Mouse (Mus musculus) left cerebral cortex, adult 2 months (tissue): ENCODE results near the gene Sertad1. TPM values are rescaled to one million over a fixed set of nuclear protein-coding genes. Genes with fewer than 3 reads are reported as not detected.

Source experiments
- DNase-seq, 2 experiments: peaks; one replicate each; pipeline ENCODE4 v3.0.0; 2021 to 2022; ENCODE audit warnings: low spot score in 2 of 2, mixed read lengths in 1 of 2; ENCODE audit errors: extremely low spot score in 1 of 2
- H3K27ac ChIP-seq: fragments of 200-600 bp; 2 replicates; pipeline ENCODE4 v1.8.1; 2022
- H3K4me3 ChIP-seq: fragments of 200-600 bp; 2 replicates; pipeline ENCODE4 v1.8.1; 2022
- CTCF ChIP-seq: fragments of 200-600 bp; IDR thresholded peaks from 2 replicates; pipeline ENCODE4 v1.8.1; 2022; ENCODE audit warnings: antibody characterized with exemption, mild to moderate bottlenecking, moderate library complexity
- intact Hi-C: fragments of 180-260 bp; cut with DNase I; formaldehyde crosslinking; loops from one replicate; pipeline ENCODE4 v1.15.1; 2025
- total RNA-seq, 2 experiments: library from RNA; stranded (reverse); gene quantifications; 2 replicates each; pipeline ENCODE4 v1.2.3; 2021

Sertad1 gene
- total RNA-seq, 2 experiments from 2014 or later, result 18.8 to 21.7 TPM

- TF ChIP-seq CTCF, result no peak
- Histone ChIP-seq H3K27ac (no peak overlapping the region), H3K4me3 (no peak overlapping the region)
- intact Hi-C loops, result no loop called here
- no peak for DNase-seq
Observed at GRCm38 (mm10) chr7:27452206-27452770, 34.4 kb upstream of the Sertad1 start.

DNA sequence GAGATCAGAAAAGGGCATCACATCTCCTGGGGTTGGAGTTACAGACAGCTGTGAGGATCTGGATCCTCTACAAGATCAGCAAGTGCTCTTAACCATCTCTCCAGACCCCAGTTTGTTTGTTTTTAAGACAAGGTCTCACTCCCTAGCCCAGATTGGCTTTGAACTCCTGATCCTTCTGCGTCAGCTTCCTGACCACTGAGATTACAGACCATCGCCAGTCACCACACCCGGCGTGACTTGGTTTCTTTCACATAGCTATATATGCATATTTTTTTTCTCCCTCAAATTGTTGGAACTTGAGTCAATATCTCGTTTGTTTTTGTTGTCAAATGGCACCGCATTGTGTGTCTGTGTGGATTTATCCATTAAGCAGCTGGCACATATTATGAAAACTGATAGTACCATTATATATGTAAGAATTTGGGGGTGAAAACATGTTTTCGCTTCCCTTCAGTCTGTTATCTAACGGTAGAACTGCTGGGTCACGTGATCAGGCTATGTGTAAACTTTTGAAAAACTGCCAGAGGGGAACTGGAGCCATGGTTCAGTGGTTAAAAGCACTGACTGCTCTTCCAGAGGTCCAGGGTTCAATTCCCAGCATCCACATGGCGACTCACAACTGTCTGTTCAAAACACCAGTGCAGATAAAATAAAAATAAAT lies 32.1 kb upstream of the Sertad1 start:
- Histone ChIP-seq H3K4me3 (no peak overlapping the region), H3K27ac (no peak overlapping the region)
- TF ChIP-seq CTCF, result no peak
- DNase-seq, result no peak
- intact Hi-C loops, result no loop called here

GRCm38 (mm10) chr7:27455273-27455672 lies 31.4 kb upstream of the Sertad1 start:
- no peak for DNase-seq
- intact Hi-C loops, result no loop called here
- Histone ChIP-seq H3K27ac (no peak overlapping the region), H3K4me3 (no peak overlapping the region)
- TF ChIP-seq CTCF, result no peak

DNA sequence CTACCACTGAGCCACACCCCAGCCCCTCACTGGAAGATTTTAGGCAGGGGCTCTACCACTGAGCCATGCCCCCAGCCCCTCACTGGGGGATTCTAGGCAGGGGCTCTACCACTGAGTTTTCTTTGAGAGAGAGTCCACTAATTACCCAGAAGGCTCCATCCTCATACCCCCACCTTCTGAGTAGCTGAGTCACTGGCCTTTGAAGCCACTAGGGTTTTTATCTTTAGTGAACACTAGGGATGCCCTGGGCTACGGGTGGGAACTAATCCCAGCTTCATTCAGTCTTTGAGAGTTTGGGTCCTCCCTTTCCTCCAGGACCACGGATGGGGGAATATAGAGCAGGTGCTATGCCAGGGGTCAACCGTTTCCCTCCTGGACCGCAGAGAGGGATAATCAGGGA lies 28.1 kb upstream of the Sertad1 start:
- DNase-seq, result no peak
- no peak for TF ChIP-seq CTCF
- no peak overlapping the region for H3K27ac ChIP-seq
- intact Hi-C loops, result no loop called here
- no peak overlapping the region for H3K4me3 ChIP-seq

DNA sequence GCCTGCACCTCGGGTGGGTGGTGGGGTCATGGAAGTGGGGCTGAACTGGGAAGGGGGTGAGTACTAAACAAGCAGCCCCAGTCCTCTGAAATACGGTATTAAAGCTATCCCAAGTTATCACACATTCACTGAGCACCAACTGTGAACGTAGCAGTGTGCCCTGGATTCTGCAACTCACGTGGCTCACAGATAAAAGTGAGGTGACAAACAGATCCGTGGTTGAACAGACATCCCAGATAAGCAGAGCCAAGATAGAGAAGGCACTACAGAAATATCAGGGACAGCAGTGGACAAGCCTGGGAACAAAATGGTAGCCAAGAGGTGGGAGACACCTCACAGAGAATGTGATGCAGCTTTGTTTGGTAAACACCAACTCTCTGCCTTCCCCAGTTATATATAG lies 27.1 kb upstream of the Sertad1 start:
- no peak overlapping the region for H3K4me3 ChIP-seq
- no peak for DNase-seq
- intact Hi-C loops, result no loop called here
- no peak for TF ChIP-seq CTCF
- no peak overlapping the region for H3K27ac ChIP-seq

- no peak for TF ChIP-seq CTCF
- H3K27ac ChIP-seq, result no peak overlapping the region
- H3K4me3 ChIP-seq, result no peak overlapping the region
- DNase-seq, result no peak
- intact Hi-C loops, result no loop called here
Observed at GRCm38 (mm10) chr7:27460477-27460876, 26.2 kb upstream of the Sertad1 start.

- no peak overlapping the region for H3K4me3 ChIP-seq
- intact Hi-C loops, result no loop called here
- no peak for TF ChIP-seq CTCF
- no peak for DNase-seq
- H3K27ac ChIP-seq, result no peak overlapping the region
Observed at GRCm38 (mm10) chr7:27467648-27468047, 19.1 kb upstream of the Sertad1 start.

DNA sequence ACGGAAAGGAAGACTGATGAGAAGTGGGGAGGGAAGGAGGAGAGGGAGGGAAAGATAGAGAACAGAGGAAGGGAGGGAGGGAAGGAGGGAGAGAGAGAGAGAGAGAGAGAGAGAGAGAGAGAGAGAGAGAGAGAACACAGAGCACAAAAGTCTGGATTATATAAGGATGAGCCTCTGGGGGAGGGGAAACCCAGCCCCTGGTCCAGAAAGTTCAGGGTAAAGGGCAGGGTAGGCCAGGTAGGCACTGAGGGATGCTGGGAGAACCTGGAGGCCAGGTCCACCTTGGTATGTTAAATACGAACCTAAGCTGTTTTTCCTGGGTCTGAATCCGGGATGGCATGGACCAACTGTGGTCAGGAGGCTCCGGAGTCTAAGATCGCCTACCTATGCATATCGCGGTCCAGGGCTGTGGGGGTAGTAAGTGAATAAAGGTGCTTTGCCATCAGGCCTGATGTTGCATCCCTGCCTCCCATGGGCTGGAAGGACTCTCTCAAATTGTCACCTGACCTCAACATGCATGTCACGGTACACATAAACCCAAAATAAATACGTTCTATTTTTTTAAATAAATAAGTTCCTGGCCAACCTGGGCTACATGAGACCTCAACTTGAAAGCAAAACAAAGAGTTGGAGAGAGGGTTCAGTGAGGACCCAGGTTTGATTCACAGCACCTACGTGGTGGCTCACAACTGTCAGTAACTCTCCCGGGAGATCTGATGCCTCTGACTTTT lies 15.2 kb upstream of the Sertad1 start:
- no peak overlapping the region for H3K27ac ChIP-seq
- H3K4me3 ChIP-seq, result no peak overlapping the region
- DNase-seq, result no peak
- intact Hi-C loops, result no loop called here
- no peak for TF ChIP-seq CTCF

- DNase-seq, result no peak
- no peak for TF ChIP-seq CTCF
- Histone ChIP-seq H3K4me3 (peak overlapping the region; percentile 60), H3K27ac (peak overlapping the region; percentile 78; the same call in 1 of the 2 replicates)
- intact Hi-C loops, result no loop called here
Observed at GRCm38 (mm10) chr7:27472596-27472995, 14.1 kb upstream of the Sertad1 start.

- peak; percentile 96 to 98 for DNase-seq
- TF ChIP-seq CTCF, result no peak
- intact Hi-C loops, result loop anchor here (1.0 kb wide), 2 partner anchors 17 to 26 kb away; partner anchors contain the start of genes Blvrb and Sptbn4
- Histone ChIP-seq H3K27ac (peak within 1 kb of the TSS; percentile 78), H3K4me3 (peak within 1 kb of the TSS; percentile 60)
Observed at GRCm38 (mm10) chr7:27473156-27473834, 13.4 kb upstream of the Sertad1 start, which contains the start of gene Sertad3. Sertad3 (plus strand) TSS chr7:27473768.

DNA sequence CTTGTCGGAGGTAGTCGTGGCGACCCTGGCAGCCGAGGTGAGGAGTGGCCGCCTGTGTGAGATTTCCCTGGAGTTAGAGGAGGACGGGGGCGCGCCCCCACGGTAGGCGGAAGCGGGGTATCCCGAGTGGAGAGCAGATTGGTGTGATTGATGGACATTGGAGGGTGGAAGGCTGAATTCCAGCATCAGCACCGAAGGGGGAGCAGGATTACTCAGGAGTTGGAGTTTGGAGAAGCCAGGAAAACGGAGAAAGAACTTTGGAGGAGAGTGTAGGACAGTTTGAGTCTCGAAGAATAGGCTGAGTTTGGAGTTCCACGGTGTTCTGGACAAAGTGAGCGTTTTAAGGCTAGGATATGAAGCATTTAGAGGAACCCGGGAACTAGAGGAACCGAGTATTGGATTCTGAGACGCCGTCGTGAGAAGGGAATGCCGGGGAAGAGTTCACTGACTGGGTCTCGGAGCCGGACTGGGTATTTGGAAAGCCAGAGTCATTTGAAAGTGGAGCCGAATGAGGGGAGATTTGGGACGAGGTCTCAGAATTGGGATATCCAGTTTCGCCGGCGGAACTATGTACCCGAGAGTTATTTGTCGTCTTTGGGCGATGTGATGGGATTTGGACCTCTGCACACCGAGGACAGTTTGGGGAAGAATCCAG lies 12.7 kb upstream of the Sertad1 start:
- DNase-seq, result no peak
- intact Hi-C loops, result loop anchor here (1.0 kb wide), 2 partner anchors 16 to 27 kb away; partner anchors contain the start of genes Blvrb and Sptbn4
- no peak for TF ChIP-seq CTCF
- H3K27ac ChIP-seq, result peak overlapping the region; percentile 78
- H3K4me3 ChIP-seq, result peak overlapping the region; percentile 60
